Mouse (Mus musculus) thymus, postnatal 36 days (tissue): ENCODE results near the gene Saysd1.

Source experiments
- DNase-seq, 2 experiments: peaks; one replicate each; pipeline ENCODE4 v3.0.0; 2022; ENCODE audit warnings: mixed read lengths in 2 of 2

Gene Saysd1

DNA sequence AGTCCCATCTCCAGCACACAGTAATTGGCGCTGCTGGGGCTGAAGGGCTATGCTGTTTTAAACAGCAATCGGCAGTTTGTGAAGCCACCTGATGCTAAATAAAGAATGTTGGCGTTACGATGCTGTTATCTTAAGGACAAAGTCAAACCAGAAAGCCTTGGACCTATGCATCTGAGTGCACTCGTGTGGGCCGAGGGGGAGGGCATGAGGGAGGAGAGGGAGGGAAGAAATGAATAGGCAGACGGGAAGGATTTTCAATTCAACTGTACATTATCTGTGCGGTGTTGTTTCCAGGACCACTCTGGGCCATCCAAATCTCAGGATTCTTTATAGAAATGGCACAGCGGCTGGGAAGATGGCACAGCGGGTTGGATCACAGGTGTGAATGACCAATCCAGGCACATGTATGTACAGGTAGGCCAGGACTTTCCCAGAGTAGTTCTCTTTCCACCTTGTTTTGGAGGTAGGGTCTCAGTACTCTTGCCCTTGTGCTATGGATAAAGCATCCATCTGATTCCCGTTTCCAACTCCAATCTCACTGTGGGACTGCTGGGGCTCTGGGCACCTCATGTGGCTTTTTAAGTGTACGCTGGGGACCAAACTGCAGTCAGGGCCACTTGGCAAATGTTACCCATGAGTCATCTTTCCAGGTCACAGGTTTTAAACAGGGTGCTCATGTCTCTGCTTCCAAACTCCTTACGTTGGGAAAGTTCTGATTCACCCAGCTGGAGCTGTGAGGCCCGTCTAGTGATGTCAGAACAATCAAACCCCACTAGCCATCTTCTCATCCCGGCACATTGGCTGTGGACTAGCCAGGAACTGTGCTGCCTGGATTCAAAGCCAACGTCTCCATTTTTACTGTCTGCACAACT, at the start of gene Saysd1:
TSS of gene Saysd1 (minus strand) at position 51 of the 872 bp plus-strand sequence.
- no peak for DNase-seq

DNA sequence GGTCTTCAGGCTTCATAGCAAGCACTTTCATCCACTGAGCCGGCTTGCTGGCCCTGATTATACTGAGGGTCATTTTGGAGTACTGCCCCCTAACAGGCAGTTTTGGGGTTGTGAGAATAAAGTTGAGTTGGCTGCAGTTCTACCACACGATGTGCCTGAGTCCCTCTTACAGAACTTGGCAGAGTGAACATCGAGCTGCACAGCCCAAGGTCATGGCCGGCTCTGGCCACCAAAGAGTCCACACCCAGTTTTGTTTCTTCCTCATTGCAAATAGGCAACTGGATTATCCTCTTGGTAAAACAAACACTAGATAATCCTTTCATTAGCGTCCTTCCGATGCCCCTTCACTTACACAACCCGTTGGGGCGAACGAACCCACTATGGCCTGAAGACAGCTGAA, 47.1 kb upstream of the Saysd1 start:
- DNase-seq: no peak

- no peak for DNase-seq
Measured at GRCm38 (mm10) chr14:20183701-20184100, 45.4 kb upstream of the Saysd1 start.

DNA sequence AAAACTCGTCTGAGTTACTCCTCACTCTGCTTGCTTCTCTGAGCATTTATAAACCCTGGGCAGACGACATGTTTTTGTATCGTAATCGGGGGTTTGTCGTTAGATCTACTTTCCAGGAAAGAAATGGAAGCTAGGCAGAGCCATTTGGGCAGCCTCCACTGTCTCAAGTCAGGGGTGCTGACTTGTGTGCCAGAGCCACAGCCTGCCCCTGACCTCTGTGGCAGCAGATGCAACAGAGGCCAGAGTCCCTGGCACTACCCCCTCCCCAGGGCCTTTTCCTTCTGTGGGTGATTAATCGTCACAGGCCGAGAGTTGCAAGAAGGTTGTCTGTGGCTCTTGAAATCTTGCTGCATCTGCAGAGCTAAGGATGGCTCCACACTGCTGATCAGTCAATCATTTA, 44.3 kb upstream of the Saysd1 start:
- no peak for DNase-seq

GRCm38 (mm10) chr14:20181466-20181921, 43.2 kb upstream of the Saysd1 start, which contains the start of gene Kcnk5:
TSS of gene Kcnk5 (minus strand) at chr14:20181809.
- DNase-seq: peak; percentile 88 to 89

- DNase-seq: peak; percentile 21 to 31
Measured at GRCm38 (mm10) chr14:20180751-20181162, 42.4 kb upstream of the Saysd1 start.

DNA sequence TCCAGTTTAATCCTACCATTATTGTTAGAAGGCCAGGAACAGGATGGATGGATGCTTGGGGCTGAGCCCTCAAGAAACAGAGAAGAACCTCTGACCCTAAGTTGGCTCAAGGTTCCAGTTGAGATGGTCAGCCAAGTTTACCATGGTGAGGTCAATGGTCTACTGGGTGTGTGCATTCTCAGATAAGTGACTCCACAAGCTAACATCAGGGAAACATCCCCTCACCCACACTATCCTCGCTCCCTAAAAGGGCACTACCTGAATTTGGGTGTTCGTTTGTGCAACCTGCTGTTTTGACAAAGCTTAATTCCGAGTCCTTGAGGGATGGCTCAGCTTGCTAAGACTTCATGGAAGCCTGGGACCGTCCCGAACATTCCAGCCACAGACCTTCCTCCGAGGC, 42.0 kb upstream of the Saysd1 start:
- DNase-seq: no peak

DNA sequence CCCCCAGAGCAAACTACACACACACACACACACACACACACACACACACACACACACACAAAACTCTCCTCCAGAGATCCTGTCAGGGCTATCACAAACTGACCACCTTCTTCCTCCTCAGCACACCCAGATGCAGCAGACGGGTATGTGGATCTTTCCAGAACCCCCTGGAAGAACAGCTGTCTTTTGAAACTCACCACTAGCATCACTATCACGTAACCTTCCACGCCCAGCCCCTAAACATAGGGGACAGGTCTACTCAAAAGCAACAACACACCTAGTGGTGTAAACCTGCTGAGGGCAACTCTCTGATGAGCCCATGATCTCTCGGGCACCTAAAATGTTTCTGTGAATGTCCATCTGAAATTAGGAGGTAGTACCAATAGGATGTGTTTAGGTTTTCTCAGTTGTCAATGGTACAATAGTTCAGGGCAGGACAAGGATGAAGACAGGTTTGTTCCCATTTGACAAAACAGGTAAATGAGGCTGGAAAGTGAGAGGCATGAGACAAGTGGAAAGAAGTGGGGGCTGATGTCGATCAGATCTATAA, 41.5 kb upstream of the Saysd1 start:
- DNase-seq: no peak

DNA sequence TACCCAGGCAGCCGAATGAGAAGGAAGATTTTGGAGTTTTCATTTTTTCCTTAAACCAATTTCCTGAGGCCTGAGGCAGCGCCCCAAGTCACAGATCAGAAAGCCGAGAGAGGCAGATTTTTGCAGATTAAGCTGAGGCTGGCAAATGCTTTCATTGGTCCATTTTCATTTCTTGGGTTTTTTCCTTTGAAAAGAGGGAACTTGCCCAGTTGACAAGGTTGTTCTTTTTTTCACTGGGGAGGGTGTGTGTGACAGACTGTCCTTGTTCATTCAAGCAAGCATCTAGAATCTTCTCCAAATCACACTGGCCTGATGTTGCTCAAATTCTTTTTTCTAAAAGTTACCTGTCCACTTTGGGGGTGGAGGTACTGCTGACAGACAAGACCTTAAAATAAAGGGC, 40.7 kb upstream of the Saysd1 start:
- DNase-seq: no peak

DNA sequence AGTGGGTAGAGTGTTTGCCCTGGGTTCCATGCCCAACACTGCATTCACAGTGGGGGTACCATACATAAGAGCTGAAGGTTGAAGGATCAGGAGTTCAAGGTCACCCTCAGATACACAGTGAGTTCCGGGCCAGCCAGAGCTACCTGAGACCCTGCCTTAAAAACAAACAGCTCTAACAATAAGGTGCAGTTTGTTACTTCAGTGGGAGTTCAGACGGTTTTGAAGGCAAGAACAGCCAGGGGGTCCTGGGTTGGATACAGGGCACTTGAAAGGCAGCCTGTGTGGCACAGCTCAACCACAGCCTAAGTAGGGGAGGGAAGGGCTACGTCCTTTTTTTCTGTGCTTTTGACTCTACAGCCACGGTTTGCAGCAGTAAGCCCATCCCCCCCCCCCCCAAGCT, 40.3 kb upstream of the Saysd1 start:
- DNase-seq: no peak

DNA sequence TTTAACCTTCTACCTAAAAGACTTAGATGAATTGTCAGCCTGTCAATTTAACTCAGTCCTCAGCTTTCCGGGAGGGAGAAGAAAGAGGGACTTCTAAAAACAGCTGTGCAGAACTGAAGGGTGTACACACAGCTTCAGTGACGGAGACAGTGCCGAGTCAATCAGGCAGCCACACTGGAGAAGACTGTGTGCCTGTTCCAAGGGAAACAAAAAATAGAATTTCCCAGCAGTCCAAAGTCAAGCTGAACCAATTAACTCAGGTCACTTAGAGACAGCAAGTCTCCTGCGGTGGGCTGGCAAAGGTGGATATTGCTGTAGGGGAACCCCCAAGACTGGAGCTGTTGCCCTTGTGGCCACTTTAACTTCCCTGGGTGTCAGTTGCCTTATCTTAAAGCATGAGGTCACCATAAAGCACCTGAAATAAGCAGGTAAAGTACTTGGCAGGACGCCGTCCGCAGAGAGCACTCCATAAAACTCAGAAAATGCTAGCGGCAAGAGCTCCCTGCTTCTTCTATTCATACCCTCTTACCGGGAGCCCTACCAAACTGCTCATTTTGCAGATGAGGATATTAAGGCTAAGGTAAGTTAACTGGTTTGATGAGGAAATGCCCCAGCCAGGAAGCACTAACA, 39.3 kb upstream of the Saysd1 start:
- no peak for DNase-seq

GRCm38 (mm10) chr14:20175705-20176104, 37.4 kb upstream of the Saysd1 start:
- DNase-seq: no peak

DNA sequence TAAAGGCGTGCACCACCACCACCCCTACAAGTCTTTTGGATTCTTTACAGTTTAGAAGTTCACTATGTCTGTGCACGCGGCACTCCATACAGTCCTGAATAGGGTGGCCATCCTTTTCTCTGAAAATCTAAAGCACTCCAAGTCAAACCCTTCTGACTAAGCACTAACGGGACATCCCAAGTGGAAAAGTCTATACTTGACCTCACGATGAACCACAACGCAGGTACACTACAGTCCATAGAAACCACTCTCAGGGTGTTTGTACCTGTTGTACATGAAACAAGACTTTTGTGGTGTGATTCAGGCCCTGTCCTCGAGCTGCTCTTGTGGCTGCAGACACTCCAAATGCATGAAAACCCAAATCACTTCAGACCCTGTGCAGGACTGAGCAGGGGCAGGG, 36.8 kb upstream of the Saysd1 start:
- DNase-seq: no peak

DNA sequence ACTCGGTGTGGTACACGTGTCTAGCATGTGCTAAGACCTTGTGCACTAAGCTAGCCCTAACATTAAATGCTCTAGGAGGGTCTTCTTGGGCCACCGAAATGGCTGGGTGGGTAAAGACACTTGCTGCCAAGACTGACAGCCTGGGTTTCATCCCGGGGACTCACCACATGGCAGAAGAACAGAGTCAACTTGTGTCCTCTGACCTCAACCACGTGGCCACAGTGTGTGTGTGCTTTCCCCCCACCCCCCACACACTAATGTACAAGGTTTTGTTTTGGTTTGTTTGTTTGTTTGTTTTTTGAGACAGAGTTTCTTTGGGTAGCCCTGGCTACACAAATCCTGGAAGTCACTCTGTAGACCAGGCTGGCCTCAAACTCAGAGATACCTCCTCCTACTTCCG, 36.4 kb upstream of the Saysd1 start:
- no peak for DNase-seq

DNA sequence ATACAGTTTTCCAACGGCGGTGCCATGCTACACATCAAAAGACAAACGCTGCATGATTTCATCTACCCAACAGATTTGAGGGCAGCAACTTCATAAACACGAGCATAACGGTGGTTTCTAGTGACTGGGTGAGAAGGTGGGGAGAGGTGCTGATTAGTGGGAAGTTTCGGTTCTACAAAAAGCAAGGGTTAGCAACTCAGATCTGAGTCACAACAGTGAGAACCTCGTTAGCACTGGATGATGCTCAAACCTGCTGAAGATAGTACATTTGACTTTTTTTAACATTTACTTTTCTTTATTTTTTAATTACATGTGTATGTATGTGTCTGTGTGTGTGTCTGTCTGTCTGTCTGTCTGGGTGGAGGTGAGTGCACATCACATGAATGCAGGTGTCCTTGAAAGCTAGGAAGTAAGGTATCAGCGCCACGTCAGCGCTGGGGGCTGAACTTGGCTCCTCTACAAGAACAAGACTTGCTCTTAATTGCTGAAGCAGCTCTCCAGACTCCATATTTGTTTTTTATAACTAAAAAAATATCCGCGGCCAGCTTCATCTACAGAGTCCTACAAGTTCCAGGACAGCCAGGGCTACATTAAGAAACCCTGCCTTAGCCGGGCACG, 35.6 kb upstream of the Saysd1 start:
- DNase-seq: no peak

DNA sequence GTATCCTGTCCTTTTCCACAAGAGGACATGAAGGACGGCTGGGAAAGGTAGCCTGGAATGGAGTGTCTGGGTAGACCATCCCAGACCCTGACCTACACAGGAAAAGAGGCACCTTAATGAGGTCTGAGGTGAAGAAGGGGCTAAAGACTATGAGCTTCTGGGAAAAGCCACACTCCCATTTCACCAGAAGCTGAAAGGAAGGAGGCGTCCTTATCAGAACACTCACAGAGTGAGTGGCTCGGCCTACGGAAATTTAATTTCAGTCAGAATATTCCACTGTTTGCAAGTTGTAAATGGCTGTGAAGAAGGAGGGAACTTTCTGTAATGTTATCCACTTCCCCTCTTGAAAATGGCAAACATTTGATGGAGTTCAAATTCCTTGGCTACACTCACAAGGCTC, 34.6 kb upstream of the Saysd1 start:
- no peak for DNase-seq

GRCm38 (mm10) chr14:20172509-20172908, 34.2 kb upstream of the Saysd1 start:
- DNase-seq: peak in 1 of 2 experiments; percentile 37

- DNase-seq: no peak
Measured at GRCm38 (mm10) chr14:20171840-20172239, 33.5 kb upstream of the Saysd1 start.

DNA sequence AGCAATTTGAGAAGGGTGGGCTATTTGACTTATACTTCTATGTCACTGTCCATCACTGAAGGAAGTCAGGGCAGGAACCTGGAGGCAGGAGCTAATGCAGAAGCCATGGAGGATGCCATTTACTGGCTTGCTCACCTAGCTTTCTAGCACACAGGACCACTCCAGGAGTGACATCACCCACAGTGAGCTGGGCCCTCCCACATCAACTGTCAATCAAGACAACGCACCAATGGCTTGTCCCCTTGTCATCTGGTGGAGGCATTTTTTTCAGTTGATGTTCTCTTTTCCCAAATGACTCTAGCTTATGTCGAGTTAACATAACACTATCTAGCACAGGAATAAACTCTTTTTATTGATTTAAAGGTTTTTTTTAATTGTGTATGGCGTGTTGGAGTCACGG, 30.9 kb upstream of the Saysd1 start:
- DNase-seq: no peak

DNA sequence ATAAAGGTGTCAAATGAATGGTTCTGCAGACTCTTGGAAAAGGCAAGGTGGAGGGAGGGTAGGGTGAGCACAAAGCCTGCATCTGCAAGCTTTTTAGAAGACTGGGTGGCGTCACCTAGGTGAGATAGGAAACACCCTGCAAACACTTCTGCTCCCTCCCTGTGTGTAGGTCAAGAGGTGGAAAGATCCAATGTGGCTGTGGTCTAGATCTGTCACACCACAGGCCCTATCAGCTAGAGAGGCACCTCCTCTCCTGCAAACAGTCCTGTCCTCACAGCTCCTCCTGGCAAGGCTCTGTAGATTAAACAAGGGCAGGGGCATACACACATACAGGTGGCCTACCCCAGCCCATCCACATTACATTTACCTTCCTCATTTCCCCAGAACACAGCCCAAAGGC, 30.1 kb upstream of the Saysd1 start:
- no peak for DNase-seq

DNA sequence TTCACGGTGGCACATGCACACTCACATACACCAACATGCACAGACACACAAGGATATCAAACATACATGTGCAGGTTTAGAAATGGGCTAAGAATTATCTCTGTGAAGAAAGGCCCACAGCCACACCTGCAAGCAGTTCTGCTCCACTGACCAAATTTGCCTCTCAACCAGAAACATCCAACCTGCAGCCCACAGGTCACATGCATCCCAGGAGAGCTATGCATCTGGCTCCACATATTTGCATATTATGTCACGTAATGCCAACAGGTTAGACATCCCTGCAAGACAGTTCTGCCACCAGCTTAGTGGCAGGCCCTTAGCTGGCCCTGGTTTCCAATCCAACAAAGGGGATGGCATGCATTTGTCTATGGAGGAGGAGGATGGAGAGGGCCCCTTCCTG, 29.7 kb upstream of the Saysd1 start:
- no peak for DNase-seq

- DNase-seq: no peak
Measured at GRCm38 (mm10) chr14:20165413-20165812, 27.1 kb upstream of the Saysd1 start.

DNA sequence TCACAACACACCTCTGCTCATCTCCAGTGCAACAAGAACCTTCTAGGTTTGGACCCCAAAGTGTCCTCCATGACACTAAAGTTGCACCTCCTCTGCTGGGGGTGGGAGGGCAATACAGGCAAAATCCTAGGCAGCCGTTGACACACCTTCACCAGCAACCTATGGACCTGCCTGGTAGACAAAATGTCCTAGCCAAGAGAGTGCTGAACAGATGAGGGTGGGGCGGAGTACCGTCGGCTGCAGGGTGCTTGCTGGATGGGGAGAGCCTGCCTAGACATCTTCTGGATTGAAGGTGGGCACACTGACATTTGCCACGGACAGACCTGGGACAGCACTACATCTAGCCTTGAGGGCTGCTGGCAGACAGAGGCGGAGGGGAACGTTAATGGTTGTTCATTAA, 26.1 kb upstream of the Saysd1 start:
- no peak for DNase-seq

DNA sequence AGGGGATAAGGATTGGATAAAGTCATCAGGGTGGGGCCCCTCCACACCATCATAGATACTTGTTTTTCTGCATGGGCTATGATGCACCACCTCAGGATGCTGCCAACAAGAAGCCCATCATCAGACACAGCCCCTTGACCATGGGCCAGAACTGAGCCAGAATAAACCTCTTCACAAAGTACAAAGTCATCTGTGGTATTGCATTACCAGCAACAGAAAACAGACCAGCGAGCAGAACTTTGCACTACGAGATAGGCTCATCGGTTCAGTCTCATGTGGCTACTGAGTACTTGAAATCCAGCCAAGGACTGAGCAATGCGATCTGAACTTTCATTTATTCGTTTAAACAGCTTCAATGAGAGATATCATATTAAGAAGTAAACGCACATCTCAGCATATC, 24.4 kb upstream of the Saysd1 start:
- DNase-seq: no peak
